Mouse (Mus musculus): ENCODE results near the gene Gng12. TPM values are rescaled to one million over a fixed set of nuclear protein-coding genes. Genes with fewer than 3 reads are reported as not detected.

The Gng12 gene
- polyA plus RNA-seq, 1 experiment: 246 TPM

GRCm38 (mm10) chr6:66894999-66895398 is 1.2 kb upstream of the Gng12 start:
- Histone ChIP-seq H3K4me1 (ENCODE audit: control insufficient read depth, insufficient read depth, low read length) (peaks cover 3% of the 10 kb centered on the region; the same call in 1 of the 2 replicates), H3K4me3 (ENCODE audit: insufficient read depth, low read length) (no peak overlapping the region), H3K27ac (ENCODE audit: insufficient read depth, low read length) (no peak overlapping the region)
- TF ChIP-seq CTCF (IDR thresholded peaks at IDR 0.05; ENCODE audit: borderline replicate concordance, insufficient read depth, low read length): no peak
- TF ChIP-seq POLR2A (IDR thresholded peaks at IDR 0.05; ENCODE audit: low read depth, low read length): no peak

- peak overlapping the region; percentile 69 for H3K4me3 ChIP-seq (ENCODE audit: insufficient read depth, low read length)
- TF ChIP-seq CTCF (IDR thresholded peaks at IDR 0.05; ENCODE audit: borderline replicate concordance, insufficient read depth, low read length): no peak
- TF ChIP-seq POLR2A (IDR thresholded peaks at IDR 0.05; ENCODE audit: low read depth, low read length): peak; percentile 25
- H3K27ac ChIP-seq (ENCODE audit: insufficient read depth, low read length): peak overlapping the region; percentile 22
- peaks cover 8% of the 10 kb centered on the region for H3K4me1 ChIP-seq (ENCODE audit: control insufficient read depth, insufficient read depth, low read length)
These were observed 886 bp downstream of the Gng12 start for GRCm38 (mm10) chr6:66896921-66897645.

- Histone ChIP-seq H3K27ac (ENCODE audit: insufficient read depth, low read length) (no peak overlapping the region), H3K4me3 (ENCODE audit: insufficient read depth, low read length) (peak overlapping the region; percentile 69), H3K4me1 (ENCODE audit: control insufficient read depth, insufficient read depth, low read length) (peaks cover 8% of the 10 kb centered on the region)
- TF ChIP-seq POLR2A (IDR thresholded peaks at IDR 0.05; ENCODE audit: low read depth, low read length) (no peak), CTCF (IDR thresholded peaks at IDR 0.05; ENCODE audit: borderline replicate concordance, insufficient read depth, low read length) (no peak)
These were observed 1.8 kb downstream of the Gng12 start for GRCm38 (mm10) chr6:66897994-66898393.

GRCm38 (mm10) chr6:66901926-66902325 is 5.7 kb downstream of the Gng12 start:
- H3K27ac ChIP-seq (ENCODE audit: insufficient read depth, low read length): no peak overlapping the region
- TF ChIP-seq CTCF (IDR thresholded peaks at IDR 0.05; ENCODE audit: borderline replicate concordance, insufficient read depth, low read length) (no peak), POLR2A (IDR thresholded peaks at IDR 0.05; ENCODE audit: low read depth, low read length) (no peak)
- no peak overlapping the region for H3K4me3 ChIP-seq (ENCODE audit: insufficient read depth, low read length)
- peaks cover 13% of the 10 kb centered on the region for H3K4me1 ChIP-seq (ENCODE audit: control insufficient read depth, insufficient read depth, low read length)

- Histone ChIP-seq H3K27ac (ENCODE audit: insufficient read depth, low read length) (no peak overlapping the region), H3K4me3 (ENCODE audit: insufficient read depth, low read length) (no peak overlapping the region), H3K4me1 (ENCODE audit: control insufficient read depth, insufficient read depth, low read length) (peaks cover 18% of the 10 kb centered on the region)
- TF ChIP-seq CTCF (IDR thresholded peaks at IDR 0.05; ENCODE audit: borderline replicate concordance, insufficient read depth, low read length): no peak
- no peak for TF ChIP-seq POLR2A (IDR thresholded peaks at IDR 0.05; ENCODE audit: low read depth, low read length)
These were observed 7.0 kb downstream of the Gng12 start for GRCm38 (mm10) chr6:66903206-66903605.

- peaks cover 19% of the 10 kb centered on the region for H3K4me1 ChIP-seq (ENCODE audit: control insufficient read depth, insufficient read depth, low read length)
- TF ChIP-seq CTCF (IDR thresholded peaks at IDR 0.05; ENCODE audit: borderline replicate concordance, insufficient read depth, low read length) (no peak), POLR2A (IDR thresholded peaks at IDR 0.05; ENCODE audit: low read depth, low read length) (no peak)
- no peak overlapping the region for H3K27ac ChIP-seq (ENCODE audit: insufficient read depth, low read length)
- H3K4me3 ChIP-seq (ENCODE audit: insufficient read depth, low read length): no peak overlapping the region
These were observed 7.5 kb downstream of the Gng12 start for GRCm38 (mm10) chr6:66903720-66904119.

GRCm38 (mm10) chr6:66906244-66906643 is 10.0 kb downstream of the Gng12 start:
- Histone ChIP-seq H3K27ac (ENCODE audit: insufficient read depth, low read length) (no peak overlapping the region), H3K4me1 (ENCODE audit: control insufficient read depth, insufficient read depth, low read length) (peaks cover 29% of the 10 kb centered on the region), H3K4me3 (ENCODE audit: insufficient read depth, low read length) (no peak overlapping the region)
- TF ChIP-seq POLR2A (IDR thresholded peaks at IDR 0.05; ENCODE audit: low read depth, low read length) (no peak), CTCF (IDR thresholded peaks at IDR 0.05; ENCODE audit: borderline replicate concordance, insufficient read depth, low read length) (no peak)

- H3K4me1 ChIP-seq (ENCODE audit: control insufficient read depth, insufficient read depth, low read length): peaks cover 30% of the 10 kb centered on the region
- H3K27ac ChIP-seq (ENCODE audit: insufficient read depth, low read length): no peak overlapping the region
- H3K4me3 ChIP-seq (ENCODE audit: insufficient read depth, low read length): no peak overlapping the region
- TF ChIP-seq CTCF (IDR thresholded peaks at IDR 0.05; ENCODE audit: borderline replicate concordance, insufficient read depth, low read length) (no peak), POLR2A (IDR thresholded peaks at IDR 0.05; ENCODE audit: low read depth, low read length) (no peak)
These were observed 12.3 kb downstream of the Gng12 start for GRCm38 (mm10) chr6:66908327-66908973.

- Histone ChIP-seq H3K27ac (ENCODE audit: insufficient read depth, low read length) (peak overlapping the region; percentile 90), H3K4me3 (ENCODE audit: insufficient read depth, low read length) (no peak overlapping the region), H3K4me1 (ENCODE audit: control insufficient read depth, insufficient read depth, low read length) (peaks cover 32% of the 10 kb centered on the region)
- no peak for TF ChIP-seq CTCF (IDR thresholded peaks at IDR 0.05; ENCODE audit: borderline replicate concordance, insufficient read depth, low read length)
- TF ChIP-seq POLR2A (IDR thresholded peaks at IDR 0.05; ENCODE audit: low read depth, low read length): no peak
These were observed 14.6 kb downstream of the Gng12 start for GRCm38 (mm10) chr6:66910493-66911435.
